Mouse (Mus musculus): ENCODE measurements around the gene Usp39. TPM values are rescaled to one million over a fixed set of nuclear protein-coding genes. Genes with fewer than 3 reads are reported as not detected.

Usp39 gene
- polyA plus RNA-seq, 1 experiment: 17.8 TPM

GRCm38 (mm10) chr6:72380131-72380770, 35.3 kb upstream of the Usp39 start, which contains the start of gene Vamp5:
Gene Vamp5, minus strand, starts transcription at chr6:72380468.
- DNase-seq: peak; percentile 92
- Histone ChIP-seq H3K27ac (ENCODE audit: insufficient read depth, low read depth, low read length) (peak within 1 kb of the TSS; percentile 82), H3K4me3 (ENCODE audit: insufficient read depth, low read depth, low read length) (peak within 1 kb of the TSS; percentile 73), H3K36me3 (ENCODE audit: control insufficient read depth, insufficient read depth, low read length) (peaks cover 1% of the 10 kb centered on the region; the same call in 1 of the 2 replicates), H3K27me3 (replicated peaks; ENCODE audit: control insufficient read depth, insufficient read depth, low read length) (no peaks in the 10 kb centered on the region), H3K4me1 (ENCODE audit: control insufficient read depth, insufficient read depth, low read length) (peaks cover 6% of the 10 kb centered on the region; the same call in 1 of the 2 replicates)
- WGBS: under 1% methylated on average over 49 of the region's 49 CpGs
- TF ChIP-seq CTCF (conservative IDR thresholded peaks at IDR 0.05; ENCODE audit: insufficient read depth, insufficient read length, low read depth, low read length): peak; percentile 45
- TF ChIP-seq POLR2A (IDR thresholded peaks at IDR 0.05; ENCODE audit: low read depth, low read length): peak; percentile 35

DNA sequence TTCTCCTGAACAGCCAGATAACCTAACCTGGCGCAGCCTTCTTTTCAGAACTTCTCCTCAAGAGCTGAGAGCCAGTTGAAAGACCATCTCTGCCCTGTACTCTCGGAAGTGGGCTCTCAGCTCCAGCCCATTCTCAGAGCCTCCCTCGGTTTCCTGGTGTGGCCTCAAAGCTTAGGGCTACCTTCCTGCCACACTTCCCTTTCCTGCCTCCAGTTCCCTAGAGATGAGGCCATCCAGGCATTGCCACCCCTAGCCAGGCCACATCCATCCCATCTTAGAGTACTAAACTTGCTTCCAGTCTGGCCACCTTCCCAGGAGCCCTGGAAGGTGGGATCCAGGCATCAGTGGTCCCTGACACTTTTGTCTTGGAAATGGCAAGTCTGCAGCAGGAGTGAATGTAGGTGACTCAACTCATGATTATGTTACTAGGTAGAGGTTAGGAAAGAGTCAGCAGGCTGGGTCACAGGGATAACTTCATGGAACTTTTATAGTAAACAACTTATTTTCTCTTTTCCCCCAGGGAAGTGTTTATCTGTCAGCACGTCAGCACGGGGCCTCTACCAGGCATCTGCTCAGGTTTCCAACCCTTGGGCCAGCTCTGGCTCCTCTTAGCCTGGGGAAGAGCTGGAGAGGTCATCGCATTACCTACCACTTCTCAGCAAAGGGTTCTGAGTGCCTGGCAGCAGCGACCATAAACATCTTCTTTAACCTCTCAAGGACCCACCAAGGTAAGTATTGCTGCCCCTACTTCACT, 34.6 kb upstream of the Usp39 start:
- Histone ChIP-seq H3K36me3 (ENCODE audit: control insufficient read depth, insufficient read depth, low read length) (no peaks in the 10 kb centered on the region), H3K27me3 (replicated peaks; ENCODE audit: control insufficient read depth, insufficient read depth, low read length) (no peaks in the 10 kb centered on the region), H3K4me1 (ENCODE audit: control insufficient read depth, insufficient read depth, low read length) (peaks cover 6% of the 10 kb centered on the region; the same call in 1 of the 2 replicates), H3K4me3 (ENCODE audit: insufficient read depth, low read depth, low read length) (peak overlapping the region; percentile 73), H3K27ac (ENCODE audit: insufficient read depth, low read depth, low read length) (peak overlapping the region; percentile 82)
- 36% methylated on average over 7 of the region's 7 CpGs for WGBS
- DNase-seq: peak; percentile 69
- no peak for TF ChIP-seq POLR2A (IDR thresholded peaks at IDR 0.05; ENCODE audit: low read depth, low read length)

- H3K4me3 ChIP-seq (ENCODE audit: insufficient read depth, low read depth, low read length): 0 out of 2 replicates have a peak overlapping the region, but pooled peaks have one; percentile 2
These were observed 33.7 kb upstream of the Usp39 start for GRCm38 (mm10) chr6:72378510-72379234.

DNA sequence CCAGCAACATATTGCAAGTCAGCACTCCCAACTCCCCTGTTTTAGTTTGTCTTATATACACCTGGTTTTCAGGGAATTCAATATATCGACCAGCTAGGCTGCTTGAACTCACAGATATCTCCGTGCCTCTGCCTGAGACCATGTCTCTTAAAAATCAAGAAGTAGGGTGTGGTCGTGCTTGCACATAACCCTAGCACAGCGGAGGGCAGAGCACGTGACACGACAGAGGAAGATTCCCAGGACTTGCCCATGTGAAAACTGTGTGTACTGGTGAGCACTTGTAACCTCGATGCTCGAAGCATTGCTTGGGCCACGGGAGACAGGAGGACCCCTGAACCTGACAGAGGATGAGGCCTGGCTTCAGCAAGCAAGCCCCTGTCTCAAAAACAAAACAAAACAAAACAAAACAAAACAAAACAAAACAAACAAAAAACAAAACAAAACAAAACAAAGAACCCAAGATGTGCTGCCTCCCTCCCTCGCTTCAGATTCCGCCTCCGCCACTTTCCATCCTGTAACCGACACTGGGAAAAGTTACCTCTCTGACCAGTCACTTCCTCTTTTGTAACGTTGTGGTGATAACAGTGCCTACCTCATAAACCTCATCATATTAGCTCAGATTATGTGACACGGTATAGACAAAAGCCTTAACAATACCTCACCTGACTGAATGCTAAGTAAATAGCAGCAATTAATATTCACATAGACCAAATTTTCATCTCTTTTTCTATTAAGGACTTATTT, 30.0 kb upstream of the Usp39 start:
- Histone ChIP-seq H3K36me3 (ENCODE audit: control insufficient read depth, insufficient read depth, low read length) (no peaks in the 10 kb centered on the region), H3K27me3 (replicated peaks; ENCODE audit: control insufficient read depth, insufficient read depth, low read length) (no peaks in the 10 kb centered on the region), H3K4me1 (ENCODE audit: control insufficient read depth, insufficient read depth, low read length) (peaks cover 9% of the 10 kb centered on the region), H3K4me3 (ENCODE audit: insufficient read depth, low read depth, low read length) (no peak overlapping the region), H3K27ac (ENCODE audit: insufficient read depth, low read depth, low read length) (no peak overlapping the region)
- no peak for DNase-seq
- no peak for TF ChIP-seq CTCF (conservative IDR thresholded peaks at IDR 0.05; ENCODE audit: insufficient read depth, insufficient read length, low read depth, low read length)
- TF ChIP-seq POLR2A (IDR thresholded peaks at IDR 0.05; ENCODE audit: low read depth, low read length): no peak
- 70% methylated on average over 15 of the region's 15 CpGs for WGBS

More at GRCm38 (mm10) chr6:72378510-72379234, 33.7 kb upstream of the Usp39 start:
- Histone ChIP-seq H3K27ac (ENCODE audit: insufficient read depth, low read depth, low read length) (peak overlapping the region; percentile 82; the same call in 1 of the 2 replicates), H3K27me3 (replicated peaks; ENCODE audit: control insufficient read depth, insufficient read depth, low read length) (no peaks in the 10 kb centered on the region), H3K4me1 (ENCODE audit: control insufficient read depth, insufficient read depth, low read length) (peaks cover 6% of the 10 kb centered on the region; the same call in 1 of the 2 replicates), H3K36me3 (ENCODE audit: control insufficient read depth, insufficient read depth, low read length) (no peaks in the 10 kb centered on the region)
- DNase-seq: no peak
- TF ChIP-seq POLR2A (IDR thresholded peaks at IDR 0.05; ENCODE audit: low read depth, low read length) (no peak), CTCF (conservative IDR thresholded peaks at IDR 0.05; ENCODE audit: insufficient read depth, insufficient read length, low read depth, low read length) (no peak)
- 81% methylated on average over 8 of the region's 8 CpGs for WGBS

DNA sequence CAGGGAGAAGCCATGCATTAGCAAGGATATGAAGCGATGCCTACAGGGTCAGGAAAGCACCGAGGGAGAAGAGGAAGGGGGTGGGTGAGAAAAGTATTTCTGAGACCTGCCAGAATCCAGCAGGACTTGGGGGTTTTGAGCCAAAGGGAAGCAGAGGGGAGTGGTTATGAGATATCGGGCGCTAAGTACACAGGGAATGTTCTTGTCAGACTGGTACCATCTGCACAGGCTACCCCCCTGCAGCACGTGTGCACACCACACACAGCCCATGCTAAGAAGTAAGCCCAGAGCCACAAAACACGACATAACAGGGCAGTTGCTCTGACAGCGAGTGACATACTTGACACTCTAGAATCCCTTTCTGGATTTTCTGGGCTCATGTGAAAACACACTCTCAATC, 29.2 kb upstream of the Usp39 start:
- Histone ChIP-seq H3K4me3 (ENCODE audit: insufficient read depth, low read depth, low read length) (no peak overlapping the region), H3K27ac (ENCODE audit: insufficient read depth, low read depth, low read length) (no peak overlapping the region), H3K36me3 (ENCODE audit: control insufficient read depth, insufficient read depth, low read length) (no peaks in the 10 kb centered on the region), H3K27me3 (replicated peaks; ENCODE audit: control insufficient read depth, insufficient read depth, low read length) (no peaks in the 10 kb centered on the region), H3K4me1 (ENCODE audit: control insufficient read depth, insufficient read depth, low read length) (peaks cover 9% of the 10 kb centered on the region)
- WGBS: 65% methylated on average over 7 of the region's 7 CpGs
- TF ChIP-seq POLR2A (IDR thresholded peaks at IDR 0.05; ENCODE audit: low read depth, low read length): no peak
- TF ChIP-seq CTCF (conservative IDR thresholded peaks at IDR 0.05; ENCODE audit: insufficient read depth, insufficient read length, low read depth, low read length): no peak
- DNase-seq: no peak

DNA sequence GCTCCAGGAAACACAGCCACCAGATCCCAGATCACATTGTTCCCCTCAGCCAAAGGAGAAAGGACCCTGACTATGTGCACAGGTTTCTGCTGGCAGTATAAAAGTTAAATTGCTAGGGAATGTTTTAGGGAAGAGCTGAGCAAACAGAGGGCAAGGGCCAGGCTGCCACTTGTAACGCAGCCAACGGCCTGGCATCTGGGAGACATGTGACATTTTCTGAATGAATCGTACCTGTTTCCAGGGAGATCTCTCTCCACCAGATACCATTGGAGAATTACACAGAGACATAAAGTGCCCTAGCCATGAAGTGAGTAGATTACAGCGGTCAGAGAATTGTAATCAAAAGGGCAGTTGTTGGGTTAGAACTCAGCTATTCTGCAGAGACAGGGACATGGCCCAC, 28.2 kb upstream of the Usp39 start:
- H3K27ac ChIP-seq (ENCODE audit: insufficient read depth, low read depth, low read length): no peak overlapping the region; the same call in 1 of the 2 replicates
- no peak overlapping the region for H3K4me3 ChIP-seq (ENCODE audit: insufficient read depth, low read depth, low read length)
- no peak for TF ChIP-seq CTCF (conservative IDR thresholded peaks at IDR 0.05; ENCODE audit: insufficient read depth, insufficient read length, low read depth, low read length)
- TF ChIP-seq POLR2A (IDR thresholded peaks at IDR 0.05; ENCODE audit: low read depth, low read length): no peak
- peak; percentile 73 for DNase-seq
- H3K36me3 ChIP-seq (ENCODE audit: control insufficient read depth, insufficient read depth, low read length): no peaks in the 10 kb centered on the region
- H3K4me1 ChIP-seq (ENCODE audit: control insufficient read depth, insufficient read depth, low read length): peaks cover 9% of the 10 kb centered on the region
- 34% methylated on average over 4 of the region's 4 CpGs for WGBS
- no peaks in the 10 kb centered on the region for H3K27me3 ChIP-seq (replicated peaks; ENCODE audit: control insufficient read depth, insufficient read depth, low read length)
